ENCODE assay signal across 12 mouse cellular contexts in the genomic region with DNA sequence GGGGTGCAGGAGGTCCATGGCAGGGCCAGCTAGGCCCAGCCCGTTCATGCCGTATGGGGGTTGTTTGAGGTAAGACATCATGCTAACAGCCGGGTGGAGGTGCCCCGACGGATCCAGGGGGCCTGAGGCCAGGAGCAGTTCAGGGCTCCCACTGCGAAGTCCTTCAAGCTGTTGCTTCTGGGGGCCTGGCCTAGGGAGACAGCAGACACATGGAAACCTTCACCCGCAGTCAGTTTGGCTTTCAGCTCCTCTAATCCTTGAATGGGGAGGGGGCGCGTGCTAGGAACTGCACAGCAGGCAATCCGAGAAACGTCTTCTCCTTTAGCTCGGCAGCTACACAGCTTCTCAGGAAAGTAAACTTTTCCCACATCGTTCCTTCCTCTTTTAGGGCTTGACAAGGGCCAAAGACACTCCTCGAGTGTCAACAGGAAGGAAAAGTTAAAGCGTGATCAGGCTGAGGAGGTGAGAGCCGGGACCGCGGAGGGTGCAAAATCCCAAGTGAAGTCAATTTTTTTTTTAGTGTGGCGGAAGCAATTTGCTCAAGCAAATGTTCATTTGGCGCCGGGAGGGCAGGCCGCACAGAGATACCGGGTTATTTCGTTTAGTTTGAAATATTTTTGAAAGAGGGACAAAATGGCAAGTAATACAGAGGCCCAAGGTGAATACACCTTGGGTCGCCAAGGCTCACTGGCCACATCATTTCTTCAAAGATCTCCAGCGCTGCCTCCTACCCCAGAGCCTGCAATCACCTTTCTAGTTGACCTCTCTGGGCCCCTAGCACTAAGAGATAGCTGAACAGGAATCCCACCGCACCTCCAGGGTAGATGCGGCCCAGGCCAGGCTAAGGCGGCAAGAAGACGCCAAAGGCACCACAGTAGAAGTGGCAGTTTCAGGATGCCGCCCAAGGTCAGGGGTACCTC. TPM values are rescaled to one million over a fixed set of nuclear protein-coding genes. Genes with fewer than 3 reads are reported as not detected.
DNase-seq lines count a peak whose midpoint lies in the region; ATAC-seq and TF ChIP-seq lines count a peak whose summit lies in the region.
"Had no signal": no experiment of that assay in that cellular context is flagged by ENCODE, and none has a peak within 500 bp of the region (broad histone marks: within the 10 kb centered on the region; RNA-seq: fewer than 3 reads in every experiment).

No protein-coding gene starts in this region.

- H3K27me3 ChIP-seq in hindbrain, embryonic 11.5 days (ENCODE audit: control insufficient read depth, insufficient read depth, low read length) = peaks cover 90% of the 10 kb centered on the region
- H3K27me3 ChIP-seq in hindbrain, postnatal 0 days (ENCODE audit: insufficient read depth, low read length) = peaks cover 67% of the 10 kb centered on the region
- peaks cover 100% of the 10 kb centered on the region for H3K27me3 ChIP-seq in limb, embryonic 10.5 days (ENCODE audit: low read depth, poor library complexity, severe bottlenecking)

- no peaks in the 10 kb centered on the region for H3K36me3 ChIP-seq in hindbrain, embryonic 11.5 days (ENCODE audit: control insufficient read depth, insufficient read depth, low read length)
- H3K36me3 ChIP-seq in hindbrain, postnatal 0 days (ENCODE audit: insufficient read depth, low read length) = no peaks in the 10 kb centered on the region
- H3K36me3 ChIP-seq in limb, embryonic 10.5 days = no peaks in the 10 kb centered on the region

- no peak for TF ChIP-seq CTCF in hindbrain, postnatal 0 days (IDR thresholded peaks at IDR 0.05; ENCODE audit: low read depth)

- peak overlapping the region; percentile 2; the same call in 1 of the 2 replicates for H3K4me3 ChIP-seq in hindbrain, embryonic 11.5 days (ENCODE audit: low read depth, low read length)
- no peak overlapping the region for H3K4me3 ChIP-seq in hindbrain, postnatal 0 days (ENCODE audit: low read length)
- 0 out of 2 replicates have a peak overlapping the region, but pooled peaks have one; percentile 66 for H3K4me3 ChIP-seq in limb, embryonic 10.5 days

- H3K4me1 ChIP-seq in hindbrain, embryonic 11.5 days (replicated peaks; ENCODE audit: control insufficient read depth, insufficient read depth, low read length) = peaks cover 15% of the 10 kb centered on the region
- H3K4me1 ChIP-seq in hindbrain, postnatal 0 days (ENCODE audit: insufficient read depth, low read length) = peaks cover 10% of the 10 kb centered on the region; the same call in 1 of the 2 replicates
- peaks cover 59% of the 10 kb centered on the region for H3K4me1 ChIP-seq in limb, embryonic 10.5 days

- peak; percentile 67 for DNase-seq in hindbrain, embryonic 11.5 days (ENCODE audit: low spot score)
- no peak for DNase-seq in hindbrain, postnatal 0 days (ENCODE audit: low spot score)
- DNase-seq in thymus, postnatal 4 days = peak; percentile 13
- no peak for DNase-seq in thymus, postnatal 14 days
- DNase-seq in limb, embryonic 10.5 days (ENCODE audit: low spot score) = peak; percentile 71
- no peak for DNase-seq in adrenal gland, adult 2 months
- DNase-seq in adrenal gland, postnatal 25 days = no peak
- DNase-seq: cerebellum, adult 8-10 months; lung, postnatal 10 days had no signal

- WGBS in hindbrain, embryonic 11.5 days = 2% methylated on average over 31 of the region's 31 CpGs
- 14% methylated on average over 31 of the region's 31 CpGs for WGBS in hindbrain, postnatal 0 days
- under 1% methylated on average over 31 of the region's 31 CpGs for WGBS in limb, embryonic 10.5 days

- no peak overlapping the region for H3K9ac ChIP-seq in hindbrain, embryonic 11.5 days (ENCODE audit: low read depth, low read length)
- no peak overlapping the region for H3K9ac ChIP-seq in hindbrain, postnatal 0 days (replicated peaks; ENCODE audit: low read length)

- no peak overlapping the region for H3K4me2 ChIP-seq in hindbrain, embryonic 11.5 days (replicated peaks; ENCODE audit: low read depth, low read length)
- no peak overlapping the region for H3K4me2 ChIP-seq in hindbrain, postnatal 0 days (ENCODE audit: low read depth, low read length)

- H3K9me3 ChIP-seq in hindbrain, embryonic 11.5 days (ENCODE audit: control insufficient read depth, low read length) = no peaks in the 10 kb centered on the region
- H3K9me3 ChIP-seq in hindbrain, postnatal 0 days (ENCODE audit: low read length) = no peaks in the 10 kb centered on the region
- no peaks in the 10 kb centered on the region for H3K9me3 ChIP-seq in limb, embryonic 10.5 days (replicated peaks)

- H3K27ac ChIP-seq in hindbrain, embryonic 11.5 days (ENCODE audit: low read depth, low read length) = no peak overlapping the region
- no peak overlapping the region for H3K27ac ChIP-seq in hindbrain, postnatal 0 days
- H3K27ac ChIP-seq in limb, embryonic 10.5 days = no peak overlapping the region

- ATAC-seq in hindbrain, embryonic 11.5 days (ENCODE audit: low FRiP score) = no peak
- no peak for ATAC-seq in hindbrain, postnatal 0 days
- no peak for ATAC-seq in erythroblast, adult 5-6 weeks (replicated peaks; ENCODE audit: low FRiP score, poor library complexity, severe bottlenecking)

RNA-seq across cellular contexts. Expression of a gene that starts 3.0 kb away (rescaled TPM):
- polyA plus RNA-seq in hindbrain, embryonic 11.5 days (2014; fragmentation: Nextera tagmentation; extraction: Ambion mirVana) = 2.0 and 3.0 TPM in 2 replicates
- total RNA-seq in hindbrain, postnatal 0 days (2014; rRNA removed) = 0.36 and 1.2 TPM in 2 replicates
- polyA plus RNA-seq in hindbrain, postnatal 0 days (2015; fragmentation: Nextera tagmentation; extraction: Ambion mirVana) = 0.74 and 0.86 TPM in 2 replicates
- 0.14 and 0.15 TPM in 2 replicates for polyA plus RNA-seq in limb, embryonic 10.5 days (2016; fragmentation: Nextera tagmentation; extraction: Ambion mirVana)
- not detected in 2 replicates for total RNA-seq in erythroblast, adult 5-6 weeks (2015; ENCODE audit: low replicate concordance)
- not detected in 2 replicates for total RNA-seq in erythroblast, adult 5-6 weeks (2017; ENCODE audit: low replicate concordance)
- total RNA-seq in adrenal gland, adult 2 months (2021) = not detected
- polyA plus RNA-seq in adrenal gland, adult 2 months (2012; rRNA removed) = not detected in 2 replicates
- not detected in 2 replicates for total RNA-seq in adrenal gland, postnatal 25 days (2021)
- total RNA-seq: MEL had no signal
- polyA plus RNA-seq: spleen, adult 2 months had no signal

Comparison
In these comparisons a context has a peak if more than half of its experiments do, and no peak if none do; other contexts are left out.
1. DNase-seq: peak in hindbrain, embryonic 11.5 days (single experiment), thymus, postnatal 4 days (single experiment) and limb, embryonic 10.5 days (single experiment); none in hindbrain, postnatal 0 days (single experiment), thymus, postnatal 14 days (single experiment), adrenal gland, adult 2 months (single experiment) and adrenal gland, postnatal 25 days (single experiment).